Mouse (Mus musculus) G1E (cell line): Measurements from ENCODE around the gene Erc1. TPM values are rescaled to one million over a fixed set of nuclear protein-coding genes. Genes with fewer than 3 reads are reported as not detected.

ENCODE experiments used
- ATAC-seq: 2 replicates; pipeline ENCODE4 v1.8.0; 2016; ENCODE audit warnings: mild to moderate bottlenecking; ENCODE audit not compliant: insufficient number of reproducible peaks, poor library complexity, low FRiP score, severe bottlenecking; ENCODE audit errors: extremely low read depth
- DNase-seq: peaks from one replicate; pipeline ENCODE4 v3.0.0; 2012; ENCODE audit warnings: low spot score
- H3K27me3 ChIP-seq: 2 replicates; pipeline ENCODE4 v1.6.1; 2012; ENCODE audit warnings: mild to moderate bottlenecking, low read length, inconsistent platforms; ENCODE audit not compliant: insufficient read depth
- H3K36me3 ChIP-seq: replicated peaks from 2 replicates; pipeline ENCODE3; 2012; ENCODE audit warnings: mild to moderate bottlenecking, inconsistent platforms
- H3K4me1 ChIP-seq: 2 replicates; pipeline ENCODE4 v1.6.1; 2012; ENCODE audit warnings: low read depth, low read length, inconsistent platforms, mixed read lengths; ENCODE audit not compliant: insufficient read depth
- H3K4me3 ChIP-seq: 2 replicates; pipeline ENCODE4 v1.5.1; 2012; ENCODE audit warnings: low read depth, mild to moderate bottlenecking, inconsistent platforms, low read length, moderate library complexity, mixed read lengths
- H3K9me3 ChIP-seq: replicated peaks from 2 replicates; pipeline ENCODE4 v1.6.1; 2012; ENCODE audit warnings: inconsistent platforms
- CTCF ChIP-seq: IDR thresholded peaks from 2 replicates; pipeline ENCODE4 v1.5.1; 2012; ENCODE audit warnings: low read depth, low read length, inconsistent platforms, mixed read lengths
- GATA1 ChIP-seq: IDR thresholded peaks from 2 replicates; pipeline ENCODE4 v1.6.1; 2012; ENCODE audit warnings: borderline replicate concordance, low read length, inconsistent platforms, mixed read lengths
- GATA2 ChIP-seq: IDR thresholded peaks from 2 replicates; pipeline ENCODE4 v1.6.1; 2012; ENCODE audit warnings: low read depth, low read length, inconsistent platforms, borderline replicate concordance
- POLR2AphosphoS5 ChIP-seq: IDR thresholded peaks from 2 replicates; pipeline ENCODE4 v1.6.1; 2012; ENCODE audit warnings: low read depth, low read length, inconsistent platforms; ENCODE audit not compliant: insufficient replicate concordance
- TAL1 ChIP-seq: conservative IDR thresholded peaks from 2 replicates; pipeline ENCODE4 v1.6.1; 2012; ENCODE audit warnings: low read depth, low read length, inconsistent platforms, mixed read lengths
- polyA plus RNA-seq: library from polyadenylated mRNA; stranded (reverse); fragments of >175 nt; gene quantifications from 2 replicates; pipeline ENCODE4 v1.2.3, GENCODE M21; 2012
- total RNA-seq, 2 experiments: library from RNA; stranded (forward) in 1 of 2; stranded (reverse) in 1 of 2; fragments of 200-1000 nt in 1 of 2; fragments of >200 nt in 1 of 2; fragmentation: Nextera tagmentation in 1 of 2; gene quantifications; 2 replicates each; pipeline ENCODE4 v1.2.3; 2014 to 2017

Erc1 gene
- total and polyA plus RNA-seq, 3 experiments, result 2.9 to 21.4 (median 14.4) TPM

GRCm38 (mm10) chr6:119855471-119855870, 7.5 kb upstream of the Erc1 start:
- Histone ChIP-seq H3K27me3 (no peaks in the 10 kb centered on the region), H3K4me3 (no peak overlapping the region), H3K9me3 (peaks cover 21% of the 10 kb centered on the region), H3K4me1 (peaks cover 3% of the 10 kb centered on the region; the same call in 1 of the 2 replicates), H3K36me3 (peaks cover 6% of the 10 kb centered on the region)
- DNase-seq (no peak), ATAC-seq (no peak)
- TF ChIP-seq GATA1, result no peak
- TF ChIP-seq POLR2AphosphoS5, result no peak
- no peak for TF ChIP-seq CTCF
- TF ChIP-seq TAL1, result no peak
- TF ChIP-seq GATA2, result no peak

GRCm38 (mm10) chr6:119854156-119854555, 6.2 kb upstream of the Erc1 start:
- no peaks in the 10 kb centered on the region for H3K27me3 ChIP-seq
- peaks cover 8% of the 10 kb centered on the region for H3K36me3 ChIP-seq
- no peak overlapping the region for H3K4me3 ChIP-seq
- ATAC-seq (no peak), DNase-seq (no peak)
- peaks cover 12% of the 10 kb centered on the region for H3K9me3 ChIP-seq
- TF ChIP-seq GATA2, result no peak
- TF ChIP-seq TAL1, result no peak
- no peak for TF ChIP-seq CTCF
- no peak for TF ChIP-seq GATA1
- no peak for TF ChIP-seq POLR2AphosphoS5
- peaks cover 7% of the 10 kb centered on the region for H3K4me1 ChIP-seq

- ATAC-seq, result no peak
- no peak for DNase-seq
- TF ChIP-seq TAL1 (no peak), CTCF (no peak), GATA2 (no peak), GATA1 (no peak), POLR2AphosphoS5 (no peak)
- Histone ChIP-seq H3K36me3 (peaks cover 2% of the 10 kb centered on the region), H3K9me3 (no peaks in the 10 kb centered on the region), H3K4me3 (no peak overlapping the region), H3K4me1 (peaks cover 24% of the 10 kb centered on the region), H3K27me3 (no peaks in the 10 kb centered on the region)
Observed at GRCm38 (mm10) chr6:119849858-119850257, 1.9 kb upstream of the Erc1 start.

GRCm38 (mm10) chr6:119849348-119849709, 1.4 kb upstream of the Erc1 start:
- TF ChIP-seq CTCF, result no peak
- no peak for TF ChIP-seq GATA1
- TF ChIP-seq TAL1, result no peak
- TF ChIP-seq GATA2, result no peak
- TF ChIP-seq POLR2AphosphoS5, result no peak
- no peaks in the 10 kb centered on the region for H3K9me3 ChIP-seq
- peaks cover 2% of the 10 kb centered on the region for H3K36me3 ChIP-seq
- H3K4me3 ChIP-seq, result peak overlapping the region; percentile 91; the same call in 1 of the 2 replicates
- H3K4me1 ChIP-seq, result peaks cover 24% of the 10 kb centered on the region
- DNase-seq (no peak), ATAC-seq (no peak)
- H3K27me3 ChIP-seq, result no peaks in the 10 kb centered on the region

GRCm38 (mm10) chr6:119848696-119849347, 855 bp upstream of the Erc1 start:
- Histone ChIP-seq H3K27me3 (no peaks in the 10 kb centered on the region), H3K36me3 (peaks cover 2% of the 10 kb centered on the region), H3K4me1 (peaks cover 24% of the 10 kb centered on the region), H3K9me3 (no peaks in the 10 kb centered on the region), H3K4me3 (peak overlapping the region; percentile 91)
- no peak for TF ChIP-seq GATA2
- TF ChIP-seq POLR2AphosphoS5, result no peak
- TF ChIP-seq TAL1, result no peak
- DNase-seq (no peak), ATAC-seq (no peak)

- no peak for ATAC-seq
- Histone ChIP-seq H3K9me3 (no peaks in the 10 kb centered on the region), H3K4me3 (peak overlapping the region; percentile 91), H3K27me3 (no peaks in the 10 kb centered on the region), H3K4me1 (peaks cover 24% of the 10 kb centered on the region), H3K36me3 (peaks cover 2% of the 10 kb centered on the region)
- no peak for TF ChIP-seq GATA1
- TF ChIP-seq POLR2AphosphoS5, result no peak
- no peak for TF ChIP-seq TAL1
- no peak for TF ChIP-seq GATA2
- TF ChIP-seq CTCF, result no peak
- DNase-seq, result no peak
Observed at GRCm38 (mm10) chr6:119847518-119848033, 391 bp downstream of the Erc1 start.
